Mouse (Mus musculus) adrenal gland, adult 2 months (tissue): ENCODE results near the gene Arpp19. TPM values are rescaled to one million over a fixed set of nuclear protein-coding genes. Genes with fewer than 3 reads are reported as not detected.

Experiments
- DNase-seq: peaks from one replicate; pipeline ENCODE4 v3.0.0; 2021
- long read RNA-seq: library from polyadenylated mRNA; stranded (forward); transcript quantifications from one replicate; pipeline ENCODE4 v2.0.0, GENCODE M21; 2021
- polyA plus RNA-seq: library from polyadenylated mRNA; depleted of rRNA; stranded (reverse); fragments of >200 nt; gene quantifications from 2 replicates; pipeline ENCODE4 v1.2.3, GENCODE M21; 2012; rRNA removed
- total RNA-seq, 2 experiments: library from RNA; stranded (reverse); gene quantifications; 2 replicates each; pipeline ENCODE4 v1.2.3; 2021

Gene Arpp19
- total RNA-seq (100 to 1,000 TPM; 301 to 321 TPM), polyA plus RNA-seq (5.1 and 5.5 TPM in 2 replicates)
- long read RNA-seq, full-length matches to known transcripts = 163 of 167 reads
- long read RNA-seq, partial matches to known transcripts = 1 of 167 reads
- long read RNA-seq, other reads (novel, unspliced or antisense) = 3 of 167 reads

DNA sequence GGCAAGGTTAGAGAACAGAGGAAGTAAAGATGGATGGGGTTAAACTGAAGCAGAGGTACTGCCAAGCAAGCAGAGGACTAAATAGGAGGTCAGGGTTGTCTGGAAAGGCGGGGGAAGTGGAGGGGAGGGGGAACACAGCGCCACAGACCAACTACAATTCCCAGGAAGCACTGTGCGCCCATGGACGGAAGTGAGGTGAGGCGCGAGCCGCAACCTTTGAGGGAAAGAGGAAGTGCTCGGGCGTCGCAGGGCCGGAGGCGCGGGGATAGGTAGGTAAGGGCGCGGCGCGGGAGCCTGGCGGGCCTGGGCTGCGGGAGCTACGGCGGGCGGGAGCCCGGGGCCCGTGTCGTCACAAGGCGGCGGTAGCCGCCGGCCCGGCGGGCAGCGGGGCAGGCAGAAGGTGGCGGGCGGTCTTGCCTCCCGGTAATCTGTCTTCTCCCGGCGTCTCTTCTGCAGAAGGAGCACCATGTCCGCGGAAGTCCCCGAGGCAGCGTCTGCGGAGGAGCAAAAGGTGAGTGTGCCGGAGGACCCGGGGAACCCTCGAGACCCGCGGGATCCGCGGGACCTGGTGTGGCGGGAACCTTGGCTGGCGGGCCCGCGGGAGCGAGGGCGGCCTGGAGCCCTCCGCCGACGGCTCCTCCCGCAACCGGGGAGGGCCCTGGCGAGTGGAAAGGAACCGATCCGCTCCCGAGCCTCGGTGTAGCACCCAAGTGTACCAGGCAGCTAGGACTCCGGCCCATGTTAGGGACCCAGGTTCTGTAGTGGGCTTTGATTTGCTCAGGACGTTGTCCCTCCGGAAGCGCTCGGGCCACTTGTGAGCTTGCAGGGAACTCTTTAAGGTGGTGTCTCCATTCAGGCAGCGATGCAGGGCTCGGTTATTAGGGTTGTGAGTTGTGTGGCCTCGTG is at the start of gene Arpp19:
Gene Arpp19, plus strand, starts transcription at position 164 of the 906 bp plus-strand sequence.
- DNase-seq = peak; percentile 93

- DNase-seq = peak; percentile 75
Measured at GRCm38 (mm10) chr9:74988893-74989460, 48.4 kb upstream of the Arpp19 start.

DNA sequence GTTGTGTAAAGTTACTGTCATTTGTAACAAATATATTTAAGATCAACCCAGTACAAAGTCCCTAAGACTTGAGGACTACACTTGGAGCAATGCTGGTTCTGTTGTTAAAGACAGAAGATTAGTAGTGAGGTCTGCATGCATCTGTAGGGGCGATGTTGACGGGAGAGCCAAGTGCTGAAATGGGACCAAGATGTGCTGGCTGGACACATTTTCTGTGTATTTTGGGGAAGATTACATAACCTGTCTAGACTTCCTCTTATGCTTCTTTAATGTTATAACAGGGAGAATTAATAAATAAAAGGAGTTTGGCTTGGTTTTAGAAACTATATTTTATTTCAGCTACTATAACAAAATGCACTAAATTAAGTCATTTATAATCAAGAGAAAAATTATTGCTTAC is 47.4 kb upstream of the Arpp19 start:
- no peak for DNase-seq

- peak; percentile 37 for DNase-seq
Measured at GRCm38 (mm10) chr9:74994611-74995257, 42.7 kb upstream of the Arpp19 start.

GRCm38 (mm10) chr9:74996349-74996748 is 41.1 kb upstream of the Arpp19 start:
- DNase-seq = no peak

DNA sequence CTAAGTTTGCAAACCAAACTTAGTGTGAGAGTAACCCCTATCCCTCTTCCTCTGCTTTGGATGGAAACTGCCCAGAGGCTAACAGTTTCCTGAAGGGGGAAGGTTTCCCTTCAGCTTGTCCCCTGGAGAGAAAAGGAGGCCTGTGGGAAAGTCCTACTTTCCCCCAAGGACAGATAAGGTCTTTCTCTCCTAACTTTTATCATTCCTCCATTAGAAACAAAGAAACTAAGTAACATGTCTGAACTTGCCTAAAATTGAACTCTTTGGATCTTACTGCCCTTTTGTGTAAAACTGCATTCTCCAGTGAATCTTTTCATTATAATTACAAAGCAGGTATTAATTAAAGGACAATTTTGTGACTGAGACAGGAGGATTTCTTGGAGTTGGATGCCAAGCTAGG is 39.4 kb upstream of the Arpp19 start:
- DNase-seq = no peak

DNA sequence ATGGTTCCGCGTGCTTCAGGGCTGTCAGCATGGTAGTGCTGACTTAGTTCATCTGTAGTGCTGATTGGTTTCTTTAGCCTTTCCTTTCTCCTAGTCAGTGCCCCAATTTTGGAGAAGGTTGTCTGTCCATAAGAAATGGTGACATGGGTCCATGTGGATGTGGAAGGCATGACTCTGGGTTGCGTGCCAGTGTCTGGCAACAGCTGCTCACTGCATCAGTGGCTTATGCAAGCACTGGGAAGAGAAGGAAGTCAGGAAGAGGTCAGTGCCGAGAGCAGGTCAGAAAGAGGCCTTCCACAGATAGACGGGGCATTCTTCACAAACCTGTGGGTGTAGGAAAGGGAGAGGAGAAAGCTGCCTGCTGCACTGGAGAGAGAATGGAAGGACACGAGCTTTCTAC is 36.4 kb upstream of the Arpp19 start:
- DNase-seq = peak; percentile 60

DNA sequence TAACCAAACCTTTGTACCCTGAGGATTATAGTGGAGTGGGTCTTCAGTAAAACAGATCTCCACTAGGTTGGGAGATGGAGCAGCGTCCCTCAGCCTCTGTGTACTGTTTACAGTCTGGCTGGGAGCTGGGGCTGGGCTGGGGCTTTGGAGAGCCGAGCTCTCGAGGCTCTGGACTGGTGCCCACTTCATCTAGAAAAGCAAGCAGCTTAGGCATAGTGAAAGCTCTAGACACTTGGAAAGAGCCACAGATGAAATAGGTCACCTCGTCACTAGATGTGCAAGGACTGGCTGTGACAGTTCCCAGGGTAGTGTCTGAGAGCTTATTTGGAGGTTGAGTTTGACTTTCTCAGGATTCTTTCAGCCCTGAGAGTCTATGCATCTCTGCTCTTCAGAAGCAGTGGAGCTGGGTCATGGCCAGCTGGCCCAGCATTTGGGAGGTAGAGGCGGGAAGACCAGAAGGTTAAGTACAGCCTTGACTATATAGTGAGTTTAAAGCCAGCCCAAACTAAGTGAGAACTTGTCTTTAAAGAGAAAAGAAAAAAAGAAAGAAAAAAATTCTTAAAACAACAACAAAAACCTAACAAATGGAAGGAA is 35.7 kb upstream of the Arpp19 start:
- DNase-seq = peak; percentile 62

- peak; percentile 68 for DNase-seq
Measured at GRCm38 (mm10) chr9:75002262-75002661, 35.2 kb upstream of the Arpp19 start.

DNA sequence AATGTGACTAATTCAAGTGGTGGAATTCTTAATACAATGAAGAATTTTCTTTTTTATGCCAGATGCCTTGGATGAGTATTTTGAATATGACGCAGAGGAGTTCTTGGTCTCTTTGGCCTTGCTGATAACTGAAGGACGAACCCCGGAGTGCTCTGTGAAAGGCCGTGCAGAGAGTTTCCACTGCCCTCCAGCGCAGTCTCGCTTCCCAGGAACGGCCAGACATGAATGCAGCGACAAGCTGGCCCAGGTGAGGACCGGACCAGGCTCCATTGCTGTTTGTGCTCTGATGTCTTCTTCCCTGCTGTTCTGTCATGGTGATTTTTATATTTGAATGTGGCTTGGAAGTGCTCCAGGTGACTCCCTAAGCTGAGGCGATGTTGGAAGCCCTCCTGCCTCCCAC is 33.2 kb upstream of the Arpp19 start:
- DNase-seq = peak; percentile 84

DNA sequence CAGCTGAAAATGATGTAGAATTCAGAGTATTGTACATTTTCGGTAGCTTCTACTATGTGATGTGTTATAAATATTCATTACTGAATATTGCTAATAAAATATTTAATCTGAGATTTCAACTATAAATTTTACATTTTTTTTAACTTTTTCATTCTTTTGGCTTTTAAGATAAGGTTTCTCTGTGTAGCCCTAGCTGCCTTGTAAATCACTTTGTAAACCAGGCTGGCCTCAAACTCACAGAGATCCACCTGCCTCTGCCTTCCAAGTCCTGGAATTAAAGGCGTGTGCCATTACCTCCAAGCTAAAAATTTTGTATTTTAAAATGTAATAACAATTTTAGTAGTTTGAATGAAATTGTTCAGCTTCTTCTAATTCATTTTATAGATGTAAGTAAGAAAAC is 20.8 kb upstream of the Arpp19 start:
- DNase-seq = no peak

DNA sequence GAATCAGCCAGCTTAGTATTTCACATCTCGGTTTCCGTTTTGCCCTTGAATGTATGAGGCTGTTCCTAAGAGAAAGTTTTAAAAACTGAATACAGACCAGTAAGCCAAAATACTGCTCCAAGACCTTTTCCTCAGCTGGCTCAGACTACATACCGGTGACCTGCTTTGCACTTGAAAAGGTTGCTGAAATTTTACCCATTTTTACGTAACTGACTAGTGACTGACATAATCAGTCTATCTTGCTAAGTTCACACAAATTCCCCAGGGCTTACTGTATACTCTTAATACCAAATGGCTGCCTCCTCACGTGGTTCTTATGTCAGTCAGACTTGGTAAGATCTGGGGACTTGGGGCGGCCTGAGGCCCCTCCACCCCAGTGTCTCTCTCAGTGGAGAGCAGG is 18.2 kb upstream of the Arpp19 start:
- no peak for DNase-seq

GRCm38 (mm10) chr9:75019592-75019991 is 17.8 kb upstream of the Arpp19 start:
- no peak for DNase-seq

DNA sequence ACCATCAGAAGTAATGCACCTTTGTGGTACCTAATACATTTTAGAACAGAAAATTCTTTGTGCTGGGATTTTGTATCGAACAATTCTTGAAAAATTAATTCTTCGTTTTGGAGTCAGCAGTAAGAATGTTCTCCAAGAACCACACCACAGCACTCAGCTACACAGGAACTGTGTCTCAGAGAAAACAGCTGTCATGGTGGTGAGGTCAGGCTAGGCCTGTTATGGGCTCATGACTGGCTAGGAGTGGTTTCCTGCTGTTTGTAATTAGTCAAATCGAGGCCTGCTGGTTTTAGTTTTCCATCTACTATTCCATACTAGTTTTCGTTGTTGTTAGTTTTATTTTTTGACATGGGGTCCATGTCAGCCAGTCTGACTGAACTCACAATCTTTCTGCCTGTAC is 16.9 kb upstream of the Arpp19 start:
- DNase-seq = no peak

GRCm38 (mm10) chr9:75022546-75022945 is 14.9 kb upstream of the Arpp19 start:
- no peak for DNase-seq

- no peak for DNase-seq
Measured at GRCm38 (mm10) chr9:75023150-75023894, 14.1 kb upstream of the Arpp19 start.

- peak; percentile 48 for DNase-seq
Measured at GRCm38 (mm10) chr9:75024089-75024488, 13.3 kb upstream of the Arpp19 start.

- no peak for DNase-seq
Measured at GRCm38 (mm10) chr9:75025689-75026088, 11.7 kb upstream of the Arpp19 start.

GRCm38 (mm10) chr9:75032408-75032807 is 5.0 kb upstream of the Arpp19 start:
- DNase-seq = peak; percentile 53

GRCm38 (mm10) chr9:75033141-75033540 is 4.3 kb upstream of the Arpp19 start:
- DNase-seq = no peak

- no peak for DNase-seq
Measured at GRCm38 (mm10) chr9:75034691-75035090, 2.7 kb upstream of the Arpp19 start.

GRCm38 (mm10) chr9:75035944-75036343 is 1.5 kb upstream of the Arpp19 start:
- no peak for DNase-seq
